Mouse (Mus musculus): ENCODE results near the gene Gga1.
"Not testable (repeated sequence)": the region's sequence is repeated elsewhere in the genome, so short reads cannot be mapped to it uniquely, and the experiment has no call there.

The Gga1 gene

DNA sequence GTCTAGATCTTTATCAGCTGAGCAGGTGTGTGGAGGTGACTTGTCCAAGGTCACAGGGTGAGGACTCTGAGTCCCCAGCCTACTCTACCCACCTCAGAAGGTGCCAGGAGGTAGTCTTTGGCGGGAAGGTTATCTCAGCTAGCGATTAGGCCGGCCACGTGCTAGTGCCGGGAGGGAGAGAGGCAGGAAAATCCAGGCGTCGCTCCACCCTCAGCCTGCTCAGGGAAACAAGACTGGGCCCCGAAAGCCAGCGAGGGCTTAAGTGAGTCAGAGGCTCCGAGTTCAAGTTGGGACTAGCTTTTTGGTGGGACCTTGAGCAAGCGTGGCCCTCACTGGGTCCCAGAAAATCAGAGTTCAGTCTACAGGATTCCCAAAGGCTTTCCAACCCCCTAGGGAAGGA is 31.7 kb upstream of the Gga1 start:
- no peak for DNase-seq (ENCODE audit: low read depth)

DNA sequence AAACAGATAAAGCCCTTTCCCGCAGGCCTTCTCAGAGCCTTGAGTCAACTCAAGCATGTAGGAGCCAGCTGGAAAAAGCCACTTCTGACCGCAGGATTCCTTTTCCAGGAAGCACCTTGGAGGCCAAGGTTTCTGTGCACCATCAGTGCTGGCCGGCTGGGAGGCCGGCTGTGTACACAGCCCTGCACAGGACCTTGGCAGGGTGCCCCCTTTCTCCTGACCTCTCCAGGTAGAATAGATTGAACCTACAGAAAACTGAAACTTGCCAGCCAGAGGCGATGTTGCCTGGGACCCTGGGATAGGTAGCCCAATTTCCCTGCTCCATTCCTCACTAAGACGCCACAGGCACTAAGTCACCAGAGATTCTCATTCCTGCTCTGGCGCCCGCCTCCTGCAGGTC is 31.1 kb upstream of the Gga1 start:
- DNase-seq (ENCODE audit: low read depth) = no peak

DNA sequence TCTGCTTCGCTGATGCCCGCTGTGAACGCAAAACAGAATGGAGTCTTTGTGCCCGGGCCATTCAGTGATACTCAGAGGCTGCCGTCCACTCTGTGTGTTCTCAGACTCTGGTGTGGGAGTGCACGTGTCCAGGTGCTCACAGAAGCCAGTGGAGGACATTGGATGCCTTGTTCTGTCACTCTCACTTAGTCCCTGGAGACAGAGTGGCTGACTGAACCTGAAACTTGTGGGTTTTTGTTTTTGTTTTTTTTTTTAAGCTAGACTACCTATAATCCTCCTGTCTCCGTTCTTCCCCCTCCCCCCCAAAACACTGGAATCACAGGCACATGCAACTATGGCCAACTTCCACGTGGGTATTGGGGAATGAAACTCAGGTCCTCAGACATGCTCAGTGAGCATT is 30.6 kb upstream of the Gga1 start:
- DNase-seq (ENCODE audit: low read depth) = no peak

DNA sequence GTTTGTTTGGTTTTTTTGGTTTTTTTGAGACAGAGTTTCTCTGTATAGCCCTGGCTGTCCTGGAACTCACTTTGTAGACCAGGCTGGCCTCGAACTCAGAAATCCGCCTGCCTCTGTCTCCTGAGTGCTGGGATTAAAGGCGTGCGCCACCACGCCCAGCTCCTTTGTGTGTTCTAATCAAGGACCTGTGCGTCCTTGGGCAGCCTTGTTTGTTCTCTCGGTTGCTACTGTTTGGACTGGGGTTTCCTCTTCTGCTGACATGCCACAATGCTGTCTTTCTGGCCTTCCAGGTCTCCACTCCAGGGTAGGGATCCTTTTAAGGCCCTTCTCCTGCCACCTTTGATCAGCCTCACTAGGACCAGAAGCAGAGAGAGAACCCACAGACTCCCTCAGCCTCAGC is 30.2 kb upstream of the Gga1 start:
- not testable (repeated sequence) for DNase-seq (ENCODE audit: low read depth)

DNA sequence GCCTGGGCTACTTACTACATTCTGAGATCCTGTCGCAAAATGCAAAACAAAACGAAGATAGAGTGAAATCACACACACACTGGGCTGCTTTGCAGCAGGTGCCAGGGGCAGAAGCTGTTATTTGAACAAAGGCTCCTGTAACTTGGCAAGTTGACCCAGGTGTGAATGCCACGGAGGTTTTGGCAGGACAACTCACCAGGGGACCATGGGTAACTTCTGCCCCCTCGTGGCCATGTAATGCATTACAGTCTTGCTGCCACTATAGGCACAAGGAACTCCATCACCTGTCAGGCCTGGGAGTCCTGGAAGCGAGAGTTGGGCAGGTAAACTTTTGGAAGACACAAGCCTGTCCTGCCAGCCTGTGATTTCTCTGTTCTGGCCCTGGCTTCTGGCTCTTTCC is 28.5 kb upstream of the Gga1 start:
- peak; percentile 60 for DNase-seq (ENCODE audit: low read depth)

DNA sequence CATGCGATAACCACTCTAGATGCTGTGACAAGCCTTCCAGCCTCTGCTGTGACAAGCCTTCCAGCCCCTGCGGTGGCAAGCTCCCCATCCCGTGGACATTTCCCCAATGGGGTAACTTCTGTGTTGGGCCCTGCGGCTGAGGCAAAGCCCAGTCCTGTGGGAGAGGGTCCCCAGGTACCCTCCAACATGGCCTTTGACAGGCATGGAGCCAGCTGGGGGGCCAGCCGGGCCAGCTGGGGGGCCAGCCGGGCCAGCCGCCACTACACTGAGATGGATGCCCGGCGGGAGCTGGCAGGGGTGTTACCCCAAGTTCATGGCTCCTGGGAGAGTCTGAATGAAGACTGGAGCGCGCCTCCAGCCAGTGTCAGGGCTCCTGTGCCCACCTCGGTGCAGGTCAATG is 27.5 kb upstream of the Gga1 start:
- DNase-seq (ENCODE audit: low read depth) = no peak

DNA sequence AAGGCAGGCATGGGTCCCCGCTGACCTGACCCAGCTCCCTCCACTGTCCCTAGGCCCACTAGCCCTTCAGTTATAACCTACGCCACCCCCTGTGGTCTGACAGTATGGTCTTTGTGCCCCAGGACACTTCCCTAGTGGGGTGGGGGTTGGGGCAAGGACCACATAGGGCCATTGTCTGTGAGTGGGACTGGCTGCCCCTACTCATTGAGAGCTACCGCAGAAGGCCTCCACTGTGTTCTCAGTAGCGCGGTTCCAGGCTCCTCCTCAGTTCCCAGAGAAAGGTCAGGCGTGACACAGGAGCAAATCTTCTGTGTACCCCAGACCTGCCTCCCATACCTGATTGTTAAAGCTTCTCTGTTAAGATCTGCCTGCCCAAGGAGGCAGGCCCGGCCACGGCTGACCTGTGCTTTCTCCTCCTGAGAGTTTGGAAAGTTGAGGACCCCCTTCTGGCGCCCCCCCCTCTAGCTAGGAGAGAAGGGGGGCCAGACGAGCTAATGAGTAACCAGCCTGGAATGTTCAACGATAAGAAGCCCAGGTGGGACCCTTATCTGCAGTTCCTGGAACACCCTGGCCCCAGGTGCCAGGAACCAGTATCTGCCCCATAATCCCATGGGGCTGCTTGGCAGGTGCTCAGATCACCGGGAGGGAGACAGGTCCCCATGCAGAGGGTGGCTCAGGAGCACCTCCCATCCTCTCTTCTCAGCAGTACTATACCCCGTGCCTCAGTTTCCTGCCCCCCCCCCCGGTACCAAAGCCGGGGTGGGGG is 26.7 kb upstream of the Gga1 start:
- DNase-seq (ENCODE audit: low read depth) = no peak

DNA sequence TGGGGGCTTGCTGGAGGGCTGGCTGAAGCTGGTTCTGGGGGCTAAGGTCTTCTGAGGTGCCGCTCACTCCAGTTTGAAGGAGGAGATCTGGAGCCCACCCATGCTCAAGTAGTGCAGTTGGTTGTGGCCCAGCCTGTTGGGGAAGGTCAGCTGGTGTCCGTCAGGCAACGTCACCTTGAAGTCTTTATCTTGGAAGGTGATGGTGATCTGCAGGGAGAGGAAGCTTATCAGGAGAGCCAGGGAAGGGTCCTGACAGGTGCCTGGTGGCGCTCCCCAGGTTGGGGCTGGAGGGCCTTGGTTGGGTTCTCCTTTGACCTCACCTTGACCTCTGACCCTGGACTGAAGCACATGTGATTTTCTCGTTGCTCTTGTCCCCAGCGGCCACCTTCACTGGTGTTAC is 26.0 kb upstream of the Gga1 start:
- no peak for DNase-seq (ENCODE audit: low read depth)

DNA sequence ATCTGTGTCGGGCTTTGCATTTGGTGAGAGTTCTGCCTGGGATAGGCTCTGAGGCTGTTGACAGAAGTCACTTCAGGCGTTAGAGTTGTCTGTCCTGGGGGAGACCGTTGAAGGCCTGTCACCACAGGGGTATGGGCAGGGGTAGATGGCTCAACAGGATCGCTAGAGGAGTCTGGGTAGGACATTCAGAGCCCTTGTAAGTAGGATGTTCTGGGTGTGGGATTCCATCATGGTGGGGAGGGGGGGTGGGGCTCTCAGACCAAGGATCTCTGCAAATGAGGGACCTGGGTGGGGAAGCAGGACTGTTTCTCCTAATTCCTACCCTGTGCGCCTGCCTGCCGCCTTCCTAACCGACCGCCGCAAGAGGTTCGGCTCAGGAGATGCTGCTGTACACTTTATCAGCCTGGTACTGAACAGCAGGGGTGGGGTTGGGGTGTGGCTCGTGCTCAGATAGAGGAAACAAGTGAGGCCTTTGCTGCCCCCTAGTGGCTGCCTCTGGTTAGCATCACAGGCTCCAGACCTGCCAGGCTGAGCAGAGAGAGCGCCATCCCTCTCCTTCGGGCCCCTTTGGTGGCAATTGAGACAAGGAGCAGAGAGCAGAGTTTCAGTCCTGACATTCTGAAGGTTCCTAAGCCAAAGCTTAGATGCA is 25.4 kb upstream of the Gga1 start:
- peak; percentile 95 for DNase-seq (ENCODE audit: low read depth)

DNA sequence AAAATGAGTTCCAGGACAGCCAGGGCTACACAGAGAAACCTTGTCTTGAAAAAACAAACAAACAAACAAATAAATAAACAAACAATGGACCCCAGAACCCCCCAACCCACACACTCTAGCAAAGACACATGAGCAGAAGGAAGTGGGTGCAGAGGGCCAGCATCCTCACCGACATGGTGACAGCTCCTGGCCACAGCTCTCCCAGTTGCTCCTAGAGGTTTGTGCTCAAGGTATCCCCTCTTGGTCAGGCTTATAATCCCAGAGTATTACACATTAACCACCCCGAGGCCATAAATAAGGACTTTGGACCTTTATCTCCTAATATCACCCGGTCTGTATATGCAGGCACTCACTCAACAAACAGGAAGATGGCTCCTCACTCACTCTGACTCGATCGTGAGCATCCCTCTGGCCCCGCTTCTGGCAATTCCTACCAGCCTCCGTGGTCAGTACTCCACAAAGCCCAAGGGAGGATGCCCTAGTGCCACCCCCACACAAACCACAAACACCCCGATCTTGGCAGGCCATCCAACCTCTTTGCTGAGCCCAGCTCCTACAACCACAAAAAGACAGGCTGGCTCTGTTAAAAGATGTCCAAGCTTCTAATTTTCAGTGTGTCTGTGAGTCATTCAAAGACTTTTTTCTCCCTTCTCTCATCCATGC is 21.6 kb upstream of the Gga1 start, which contains the start of gene Lgals2:
TSS of gene Lgals2 (minus strand) at position 227 of the 663 bp plus-strand sequence.
- no peak for DNase-seq (ENCODE audit: low read depth)

DNA sequence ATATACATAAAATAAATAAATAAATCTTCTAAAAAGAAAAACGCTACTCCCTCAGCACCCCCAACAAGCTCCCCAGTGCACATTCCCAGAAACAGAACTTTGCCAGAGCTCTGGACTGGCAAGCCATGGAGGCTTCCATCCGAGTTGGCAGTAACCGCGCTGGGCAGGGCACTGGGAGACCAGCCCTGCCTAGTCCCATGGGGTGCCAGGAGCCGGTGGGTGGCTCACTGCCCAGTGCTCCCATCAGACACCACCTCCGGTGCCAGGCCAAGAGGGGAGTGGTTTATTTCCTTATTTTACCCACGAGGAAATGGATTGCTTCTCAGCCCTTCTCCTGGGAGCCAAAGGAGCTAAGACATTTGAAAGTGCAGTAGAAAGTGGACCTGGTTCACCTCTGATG is 20.0 kb upstream of the Gga1 start:
- no peak for DNase-seq (ENCODE audit: low read depth)

DNA sequence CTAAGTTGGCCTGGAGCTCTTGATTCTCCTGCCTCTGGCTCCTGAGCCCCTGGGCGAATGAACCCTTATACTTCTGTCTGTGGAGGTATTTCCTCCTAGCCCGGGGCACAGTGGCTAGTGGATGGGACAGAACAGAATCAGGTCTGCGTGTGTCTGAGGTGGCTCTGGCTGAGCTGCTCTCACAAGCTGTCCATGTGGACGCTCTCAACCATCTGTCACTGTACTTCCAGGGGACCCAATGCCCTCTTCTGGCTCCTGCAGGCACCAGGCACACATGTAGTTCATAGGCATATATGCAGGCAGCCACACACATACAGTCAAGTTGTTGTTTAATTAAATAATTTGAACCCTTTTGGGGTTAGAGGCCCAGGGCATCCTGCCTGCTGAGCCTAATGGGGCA is 17.7 kb upstream of the Gga1 start:
- no peak for DNase-seq (ENCODE audit: low read depth)

DNA sequence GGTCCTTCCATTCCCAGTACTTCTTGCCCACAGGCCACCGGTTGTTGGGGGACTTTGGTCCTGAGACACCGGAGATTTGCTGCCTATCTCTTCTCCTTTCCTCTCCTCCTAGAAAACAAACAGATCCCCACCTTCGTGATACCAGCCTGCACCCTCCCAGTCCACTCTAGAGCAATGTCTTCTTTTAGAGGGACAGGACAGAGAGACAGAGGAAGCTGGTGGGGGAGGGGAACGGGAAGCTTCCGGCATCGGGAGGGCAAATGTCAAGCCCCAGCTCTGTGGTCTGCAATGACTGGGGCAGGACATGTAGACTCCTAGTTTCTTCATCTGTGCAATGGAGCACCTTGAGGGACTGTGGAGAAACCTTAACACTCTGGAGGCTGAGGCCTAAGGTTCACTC is 17.3 kb upstream of the Gga1 start:
- no peak for DNase-seq (ENCODE audit: low read depth)

DNA sequence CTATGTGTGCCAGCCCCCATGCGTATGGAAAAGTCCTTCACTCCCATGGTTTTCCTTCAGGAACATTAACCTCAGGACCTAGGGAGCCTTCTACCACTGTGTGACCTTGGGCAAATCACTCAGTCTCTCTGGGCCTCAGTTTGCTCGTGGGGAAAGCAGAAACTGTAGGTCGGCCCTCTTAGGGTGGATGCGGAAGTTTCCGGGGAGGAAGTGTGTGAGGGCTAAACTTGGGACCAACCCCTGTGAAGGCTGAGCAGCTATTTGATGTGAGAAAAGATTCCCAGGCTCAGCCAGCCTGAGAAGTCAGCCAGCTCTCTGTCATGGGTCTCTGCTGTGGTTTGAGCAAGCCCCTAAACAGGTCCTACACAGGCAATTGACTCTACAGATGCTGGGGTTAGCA is 14.7 kb upstream of the Gga1 start:
- no peak for DNase-seq (ENCODE audit: low read depth)

DNA sequence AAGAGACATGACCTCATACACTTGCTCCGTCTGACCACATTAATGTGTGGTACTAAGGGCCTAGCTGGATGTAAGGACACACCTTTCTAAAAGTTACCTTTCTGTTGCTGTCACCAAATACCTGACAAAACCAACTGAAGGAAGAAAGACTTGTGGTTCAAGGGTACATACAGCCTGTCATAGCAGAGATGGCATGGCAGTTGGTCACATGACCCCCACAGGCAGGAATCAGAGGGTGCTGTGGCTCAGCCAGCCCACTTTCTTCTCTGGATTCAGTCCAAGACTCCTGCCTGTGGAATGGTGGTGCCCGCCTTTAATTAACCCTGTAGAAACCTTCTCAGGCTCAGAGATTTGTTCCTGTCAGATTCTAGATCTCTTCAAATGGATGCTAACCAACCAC is 13.8 kb upstream of the Gga1 start:
- no peak for DNase-seq (ENCODE audit: low read depth)

DNA sequence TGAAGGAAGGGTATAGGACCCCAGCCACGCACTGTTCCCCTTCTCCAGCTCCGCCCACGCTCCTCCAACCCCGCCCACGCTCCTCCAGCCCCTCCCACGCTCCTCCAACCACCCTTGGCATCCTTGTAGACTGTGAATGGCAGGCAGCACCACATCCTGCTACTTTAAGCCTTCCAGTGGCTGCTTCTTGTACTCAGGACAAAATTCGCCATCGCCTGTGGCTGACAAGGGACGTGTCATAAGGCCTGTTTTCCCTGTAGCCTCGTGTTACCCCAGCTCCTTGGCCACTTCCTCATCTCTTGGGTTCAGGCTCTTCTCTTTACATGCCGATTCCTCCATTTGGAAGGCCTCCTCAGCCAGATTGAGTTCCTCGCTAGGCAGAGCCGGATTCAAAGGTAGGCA is 13.1 kb upstream of the Gga1 start:
- DNase-seq (ENCODE audit: low read depth) = no peak

DNA sequence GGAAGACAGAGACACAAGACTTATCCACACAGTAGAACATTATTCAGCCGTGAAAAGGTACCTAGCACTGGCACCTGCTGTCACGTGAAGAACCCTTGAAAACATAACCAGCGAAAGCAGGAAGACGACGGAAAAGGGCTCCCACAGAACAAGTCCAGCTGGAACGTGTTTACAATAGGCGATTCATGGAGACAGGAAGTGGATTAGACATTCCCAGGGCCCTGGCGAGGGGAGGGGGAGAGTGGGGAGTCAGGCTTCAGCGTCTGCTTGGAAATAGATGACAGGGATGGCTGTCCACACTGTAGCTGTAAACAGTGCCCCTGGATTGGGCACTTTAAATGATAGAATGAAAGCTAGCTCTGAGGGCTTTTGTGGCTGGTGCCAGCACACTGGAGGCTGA is 8.6 kb upstream of the Gga1 start:
- DNase-seq (ENCODE audit: low read depth) = no peak

DNA sequence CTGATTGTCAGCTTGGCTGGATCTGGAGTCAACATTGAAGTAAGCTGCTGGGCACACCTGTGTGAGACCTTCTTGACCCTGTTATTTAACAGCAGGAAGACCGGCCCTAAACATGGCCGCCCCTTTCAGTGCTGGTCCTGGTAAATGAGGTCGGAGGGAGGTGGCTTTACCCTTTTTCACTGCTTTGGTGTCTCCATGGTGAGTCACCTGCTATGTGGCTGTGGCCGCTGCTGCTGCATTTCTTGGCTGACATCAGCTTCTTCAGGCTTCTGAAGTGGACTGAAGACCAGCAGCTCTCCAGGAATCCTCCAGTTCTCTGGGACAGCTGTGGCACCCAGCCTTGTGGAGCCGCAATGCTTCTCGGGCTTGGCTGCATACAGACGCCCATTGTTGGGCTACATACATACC is 8.2 kb upstream of the Gga1 start:
- DNase-seq (ENCODE audit: low read depth) = no peak

DNA sequence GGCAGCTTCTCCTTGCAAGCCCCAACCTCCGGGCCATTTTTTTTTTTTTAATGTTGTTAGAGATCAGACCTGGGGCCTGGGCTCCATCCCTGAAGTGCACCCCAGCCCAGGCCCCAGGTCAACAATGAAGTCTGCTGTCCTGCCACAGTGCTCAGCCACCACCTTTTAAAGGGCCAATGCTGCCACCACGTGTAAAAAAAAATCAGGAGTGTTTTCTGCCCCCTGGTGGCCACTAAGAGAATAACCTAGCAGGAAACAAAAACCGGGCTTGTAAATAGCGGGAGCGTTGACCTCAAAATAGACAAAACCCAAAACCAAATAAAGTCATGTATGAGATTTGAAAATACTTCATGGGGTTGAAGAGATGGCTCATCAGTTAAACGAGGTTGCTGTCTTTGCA is 7.2 kb upstream of the Gga1 start:
- DNase-seq (ENCODE audit: low read depth) = peak; percentile 48

DNA sequence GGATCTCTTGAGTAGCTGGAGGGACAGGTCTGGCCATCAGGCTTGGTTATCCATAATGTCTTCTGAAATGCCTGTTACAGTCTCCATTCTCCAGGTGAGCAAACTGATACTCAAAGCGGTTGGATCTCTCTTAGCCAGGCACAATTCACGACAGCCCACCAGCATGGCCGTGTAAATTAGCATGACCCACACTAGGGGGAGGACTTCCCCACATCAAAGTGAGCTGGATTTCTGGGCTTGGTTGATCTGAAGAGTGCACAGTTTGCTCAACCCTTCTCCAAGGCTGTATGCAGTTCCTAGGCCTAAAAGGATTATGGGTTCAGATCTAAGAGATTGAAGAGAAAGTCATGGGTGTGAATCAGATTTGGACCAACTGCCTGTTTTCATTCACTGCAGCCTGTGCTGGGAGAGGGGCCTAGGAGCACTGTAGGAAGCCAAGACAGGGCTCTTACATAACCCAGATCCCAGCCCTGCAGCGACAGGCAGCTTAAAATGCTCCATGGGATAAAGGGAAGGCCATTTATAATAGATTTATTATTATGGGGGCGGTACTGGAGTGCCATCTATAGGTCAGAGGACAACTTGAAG is 4.9 kb upstream of the Gga1 start:
- no peak for DNase-seq (ENCODE audit: low read depth)

DNA sequence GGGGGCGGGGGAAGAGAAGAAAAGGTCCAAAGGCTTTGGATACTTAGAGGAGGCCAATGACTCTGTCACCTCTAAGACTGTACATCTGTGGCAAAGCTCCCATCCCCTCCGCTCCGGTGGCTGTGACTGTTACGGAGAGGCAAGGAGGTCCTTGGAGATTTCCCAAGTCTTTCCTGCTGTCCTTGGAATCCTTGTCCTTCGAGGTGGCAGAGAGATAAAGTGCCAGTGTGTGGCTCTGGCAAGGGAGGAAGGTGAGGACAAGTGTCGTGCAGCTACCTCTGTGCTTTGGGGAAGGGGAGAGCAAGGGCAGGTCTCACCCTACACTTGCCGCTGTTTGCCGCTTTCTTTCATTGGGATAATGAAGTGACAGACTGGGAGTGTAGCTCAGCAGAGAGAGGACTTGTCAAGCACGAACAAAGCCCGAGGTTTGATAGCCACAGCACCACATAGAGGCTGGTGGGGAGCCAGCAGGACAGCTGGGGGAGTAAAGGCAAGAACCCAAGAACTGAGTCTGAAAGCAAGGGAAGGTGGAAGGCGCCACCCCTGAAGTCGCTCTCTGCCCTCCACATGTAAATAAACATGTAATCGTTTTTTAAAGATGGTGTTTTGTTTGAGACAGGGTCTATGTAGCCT is 3.1 kb upstream of the Gga1 start:
- no peak for DNase-seq (ENCODE audit: low read depth)

DNA sequence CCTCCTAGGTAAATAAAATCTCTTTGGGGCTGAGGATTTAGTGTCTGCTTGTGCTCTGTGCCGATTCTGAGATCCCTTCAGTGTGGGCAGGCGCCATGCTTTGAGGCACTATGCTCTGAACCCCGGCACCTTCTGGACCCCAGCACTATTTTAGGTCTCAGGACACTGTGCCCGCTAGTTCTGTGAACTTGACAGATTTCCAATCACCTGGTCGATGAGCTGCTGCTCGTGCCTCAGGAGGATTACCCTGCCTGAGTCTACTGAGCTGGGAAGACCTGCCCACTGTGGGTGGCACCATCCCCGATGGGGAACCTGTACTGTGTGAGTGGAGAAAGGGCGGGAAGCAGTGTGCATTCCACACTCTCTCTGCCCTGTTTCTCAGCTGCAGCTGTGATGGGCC is 2.0 kb upstream of the Gga1 start:
- no peak for DNase-seq (ENCODE audit: low read depth)

DNA sequence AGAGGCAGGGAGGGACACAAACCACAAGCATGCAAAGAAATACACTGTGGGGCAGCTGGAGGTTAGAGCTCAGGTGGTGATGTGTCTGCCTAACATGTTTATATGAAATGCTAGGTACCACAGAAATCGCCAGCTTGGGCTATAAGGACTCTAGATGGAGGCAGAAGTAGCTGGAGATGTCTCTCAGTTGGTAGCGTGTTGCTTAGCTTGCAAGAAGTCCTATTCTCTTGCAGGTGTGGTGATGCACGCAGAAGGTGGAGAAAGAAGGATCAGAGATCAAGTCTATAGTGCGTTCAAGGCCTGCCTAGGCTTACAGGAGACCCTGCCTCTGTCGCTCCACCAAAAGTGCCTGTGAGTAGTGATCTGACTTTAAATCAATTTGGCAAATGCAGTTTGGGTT is 1.5 kb upstream of the Gga1 start:
- DNase-seq (ENCODE audit: low read depth) = no peak
